In the genomic region with DNA sequence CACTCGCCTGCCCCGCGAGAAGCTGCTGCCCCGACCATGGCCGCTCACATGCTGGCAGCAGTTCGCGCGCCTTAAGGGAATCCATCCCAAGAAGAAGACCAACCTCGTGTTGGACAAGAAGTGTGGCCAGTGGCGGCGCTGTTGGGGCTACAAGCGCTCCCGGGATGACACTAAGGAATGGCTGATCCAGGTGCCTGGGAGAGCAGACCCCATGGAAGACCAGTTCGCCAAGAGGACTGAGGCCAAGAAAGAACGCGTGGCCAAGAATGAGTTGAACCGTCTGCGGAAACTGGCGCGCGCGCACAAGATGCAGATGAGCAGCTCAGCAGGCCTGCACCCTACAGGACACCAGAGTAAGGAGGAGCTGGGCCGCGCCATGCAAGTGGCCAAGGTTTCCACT, we compare ENCODE assay signal across 33 mouse cellular contexts. TPM values are rescaled to one million over a fixed set of nuclear protein-coding genes. Genes with fewer than 3 reads are reported as not detected.
A peak's percentile ranks its signal among the peaks of the same experiment; 100 is the strongest.
DNase-seq lines count a peak whose midpoint lies in the region; ATAC-seq and TF ChIP-seq lines count a peak whose summit lies in the region.
"Had no signal": no experiment of that assay in that cellular context is flagged by ENCODE, and none has a peak within 500 bp of the region (broad histone marks: within the 10 kb centered on the region; RNA-seq: fewer than 3 reads in every experiment).

No protein-coding gene starts in this region.

- H3K36me3 ChIP-seq in lung, postnatal 0 days (ENCODE audit: insufficient read depth, low read length), result no peaks in the 10 kb centered on the region
- no peaks in the 10 kb centered on the region for H3K36me3 ChIP-seq in ES-E14 (ENCODE audit: control insufficient read depth, insufficient read depth, low read length, poor library complexity, severe bottlenecking)
- H3K36me3 ChIP-seq in embryonic facial prominence, embryonic 10.5 days (replicated peaks), result no peaks in the 10 kb centered on the region
- H3K36me3 ChIP-seq in limb, embryonic 10.5 days, result no peaks in the 10 kb centered on the region
- H3K36me3 ChIP-seq: heart, embryonic 10.5 days; heart, embryonic 15.5 days; hindbrain, embryonic 12.5 days; intestine, embryonic 15.5 days; limb, embryonic 15.5 days; neural tube, embryonic 13.5 days had no signal

- TF ChIP-seq CTCF in cerebellum, adult 2 months (IDR thresholded peaks at IDR 0.05; ENCODE audit: borderline replicate concordance, insufficient read depth, low read depth, low read length), result no peak
- no peak for TF ChIP-seq CTCF in lung, postnatal 0 days (IDR thresholded peaks at IDR 0.05)

- intact Hi-C loops in left cerebral cortex, postnatal 4 days (cut with DNase I), result no loop called here

- H3K9me3 ChIP-seq in lung, postnatal 0 days (ENCODE audit: low read length), result no peaks in the 10 kb centered on the region
- H3K9me3 ChIP-seq in ES-E14 (ENCODE audit: control insufficient read depth, insufficient read depth, low read depth, low read length), result no peaks in the 10 kb centered on the region
- peaks cover 7% of the 10 kb centered on the region; the same call in 1 of the 2 replicates for H3K9me3 ChIP-seq in embryonic facial prominence, embryonic 10.5 days
- peaks cover 2% of the 10 kb centered on the region; the same call in 1 of the 2 replicates for H3K9me3 ChIP-seq in limb, embryonic 10.5 days (replicated peaks)
- H3K9me3 ChIP-seq: heart, embryonic 10.5 days; heart, embryonic 15.5 days; intestine, embryonic 15.5 days; limb, embryonic 15.5 days; neural tube, embryonic 13.5 days had no signal

- no peak overlapping the region for H3K4me3 ChIP-seq in cerebellum, adult 2 months (replicated peaks; ENCODE audit: insufficient read depth, low read depth, low read length)
- no peak overlapping the region for H3K4me3 ChIP-seq in lung, postnatal 0 days (ENCODE audit: low read depth, low read length)
- H3K4me3 ChIP-seq in ES-E14 (ENCODE audit: insufficient read depth in 1 of 2, low read depth in 1 of 2, low read length in 2 of 2, poor library complexity in 1 of 2, severe bottlenecking in 1 of 2), result peak overlapping the region; percentile 16 to 48; a peak in 3 of 4 replicates
- H3K4me3 ChIP-seq in embryonic facial prominence, embryonic 10.5 days, result no peak overlapping the region
- no peak overlapping the region for H3K4me3 ChIP-seq in limb, embryonic 10.5 days
- H3K4me3 ChIP-seq: heart, embryonic 10.5 days; heart, embryonic 15.5 days; hindbrain, embryonic 12.5 days; intestine, embryonic 15.5 days; layer of hippocampus, adult 2 months; limb, embryonic 15.5 days; neural tube, embryonic 13.5 days had no signal

- no peak overlapping the region for H3K4me2 ChIP-seq in lung, postnatal 0 days (replicated peaks; ENCODE audit: low read depth, low read length)
- H3K4me2 ChIP-seq: heart, embryonic 15.5 days; hindbrain, embryonic 12.5 days; intestine, embryonic 15.5 days; limb, embryonic 15.5 days; lung, embryonic 14.5 days; midbrain, embryonic 11.5 days; neural tube, embryonic 13.5 days had no signal

- no peak for TF ChIP-seq POLR2A in cerebellum, adult 2 months (IDR thresholded peaks at IDR 0.05; ENCODE audit: borderline replicate concordance, insufficient read depth, low read length)

- ATAC-seq in lung, postnatal 0 days, result no peak
- ATAC-seq: forebrain, embryonic 16.5 days; hindbrain, postnatal 0 days; intestine, embryonic 15.5 days had no signal

- WGBS in cerebellum, adult 2 months, result 70% methylated on average over 24 of the region's 24 CpGs
- 87% methylated on average over 24 of the region's 24 CpGs for WGBS in lung, postnatal 0 days
- WGBS in embryonic facial prominence, embryonic 10.5 days, result 87% methylated on average over 24 of the region's 24 CpGs
- WGBS in limb, embryonic 10.5 days, result 89% methylated on average over 24 of the region's 24 CpGs

- no peaks in the 10 kb centered on the region for H3K27me3 ChIP-seq in cerebellum, adult 2 months (ENCODE audit: control insufficient read depth, insufficient read depth, low read length)
- no peaks in the 10 kb centered on the region for H3K27me3 ChIP-seq in lung, postnatal 0 days (replicated peaks; ENCODE audit: insufficient read depth, low read length)
- no peaks in the 10 kb centered on the region for H3K27me3 ChIP-seq in embryonic facial prominence, embryonic 10.5 days (replicated peaks; ENCODE audit: low read depth, poor library complexity, severe bottlenecking)
- H3K27me3 ChIP-seq in limb, embryonic 10.5 days (ENCODE audit: low read depth, poor library complexity, severe bottlenecking), result no peaks in the 10 kb centered on the region
- H3K27me3 ChIP-seq: heart, embryonic 15.5 days; hindbrain, embryonic 12.5 days; intestine, embryonic 15.5 days; limb, embryonic 15.5 days; neural tube, embryonic 13.5 days had no signal

- H3K27ac ChIP-seq in cerebellum, adult 2 months (ENCODE audit: insufficient read depth, low read length), result no peak overlapping the region
- no peak overlapping the region for H3K27ac ChIP-seq in lung, postnatal 0 days (ENCODE audit: low read length)
- no peak overlapping the region for H3K27ac ChIP-seq in ES-E14 (ENCODE audit: insufficient read depth, low read depth, low read length, poor library complexity, severe bottlenecking)
- no peak overlapping the region for H3K27ac ChIP-seq in embryonic facial prominence, embryonic 10.5 days (replicated peaks)
- H3K27ac ChIP-seq in limb, embryonic 10.5 days, result no peak overlapping the region
- H3K27ac ChIP-seq: heart, embryonic 10.5 days; heart, embryonic 15.5 days; hindbrain, embryonic 12.5 days; hindbrain, postnatal 0 days; intestine, embryonic 15.5 days; layer of hippocampus, adult 2 months; limb, embryonic 15.5 days; liver, embryonic 14.5 days; neural tube, embryonic 13.5 days had no signal

- in situ Hi-C loops in ES-E14 (cut with MboI; ENCODE audit: low sequenced_read_pairs in 2 of 2, unreplicated experiment in 2 of 2), result no loop called here

- H3K4me1 ChIP-seq in cerebellum, adult 2 months (ENCODE audit: control insufficient read depth, insufficient read depth, low read length), result no peaks in the 10 kb centered on the region
- H3K4me1 ChIP-seq in lung, postnatal 0 days (ENCODE audit: insufficient read depth, low read depth, low read length), result no peaks in the 10 kb centered on the region
- peaks cover 0 to 3% of the 10 kb centered on the region in 2 experiments; a peak in 1 of 4 replicates for H3K4me1 ChIP-seq in ES-E14 (ENCODE audit: control insufficient read depth in 2 of 2, insufficient read depth in 2 of 2, low read length in 2 of 2, poor library complexity in 1 of 2)
- no peaks in the 10 kb centered on the region for H3K4me1 ChIP-seq in embryonic facial prominence, embryonic 10.5 days
- no peaks in the 10 kb centered on the region for H3K4me1 ChIP-seq in limb, embryonic 10.5 days
- H3K4me1 ChIP-seq: heart, embryonic 10.5 days; heart, embryonic 15.5 days; hindbrain, embryonic 12.5 days; intestine, embryonic 15.5 days; limb, embryonic 15.5 days; neural tube, embryonic 13.5 days had no signal

- no peak overlapping the region for H3K9ac ChIP-seq in lung, postnatal 0 days (replicated peaks; ENCODE audit: low read depth)
- peak overlapping the region; percentile 12 for H3K9ac ChIP-seq in ES-E14 (ENCODE audit: insufficient read depth, low read depth, low read length, poor library complexity, severe bottlenecking)
- H3K9ac ChIP-seq: heart, embryonic 15.5 days; hindbrain, embryonic 12.5 days; intestine, embryonic 15.5 days; limb, embryonic 15.5 days; liver, embryonic 14.5 days; lung, embryonic 14.5 days; neural tube, embryonic 13.5 days had no signal

- peak; percentile 36 to 54 for DNase-seq in cerebellum, postnatal 10 days
- no peak for DNase-seq in cerebellum, adult 2 months
- peak; percentile 1 for DNase-seq in lung, postnatal 0 days (ENCODE audit: low spot score)
- no peak for DNase-seq in lung, postnatal 4 days
- peak; percentile 78 for DNase-seq in ES-E14 (ENCODE audit: low read depth, low spot score)
- peak; percentile 6 for DNase-seq in embryonic facial prominence, embryonic 10.5 days (ENCODE audit: low spot score)
- no peak for DNase-seq in limb, embryonic 10.5 days (ENCODE audit: low spot score)
- no peak for DNase-seq in left cerebral cortex, postnatal 4 days
- DNase-seq: adrenal gland, postnatal 10 days; cerebellum, adult 11 months; gastrocnemius, postnatal 14 days; heart, adult 11 months; heart, postnatal 36 days; kidney, adult 2 months; lung, embryonic 14.5 days had no signal

- TF ChIP-seq EP300 in lung, postnatal 0 days (IDR thresholded peaks at IDR 0.05), result no peak

RNA-seq across cellular contexts. Expression of a gene that starts 12.3 kb away (rescaled TPM):
- 0.03 TPM in 1 of 2 replicates, not detected in the other for polyA plus RNA-seq in cerebellum, adult 2 months (2012; rRNA removed)
- not detected in 2 replicates for polyA plus RNA-seq in lung, postnatal 0 days (2015; fragmentation: Nextera tagmentation; extraction: Ambion mirVana)
- not detected in 2 replicates for total RNA-seq in ES-E14 (2012; rRNA removed)
- not detected in 2 replicates for polyA plus RNA-seq in embryonic facial prominence, embryonic 10.5 days (2016; fragmentation: Nextera tagmentation; extraction: Ambion mirVana)
- polyA plus RNA-seq in limb, embryonic 10.5 days (2016; fragmentation: Nextera tagmentation; extraction: Ambion mirVana), result not detected in 2 replicates
- not detected for total RNA-seq in left cerebral cortex, postnatal 4 days (2021)
- total RNA-seq: adrenal gland, postnatal 10 days; gastrocnemius, postnatal 14 days; heart, postnatal 36 days; hindbrain, postnatal 0 days; layer of hippocampus, adult 2 months; layer of hippocampus, postnatal 14 days; left cerebral cortex, adult 8-10 months; left cerebral cortex, postnatal 36 days; megakaryocyte, adult 5-6 weeks; midbrain, postnatal 0 days had no signal
- polyA plus RNA-seq: embryonic facial prominence, embryonic 11.5 days; heart, embryonic 10.5 days; hindbrain, embryonic 12.5 days; hindbrain, postnatal 0 days; intestine, embryonic 15.5 days; kidney, adult 2 months; kidney, embryonic 16.5 days; liver, embryonic 14.5 days; midbrain, embryonic 11.5 days; neural tube, embryonic 13.5 days had no signal

RNA-seq across cellular contexts. Expression of a gene that starts 18.4 kb away (rescaled TPM):
- polyA plus RNA-seq in cerebellum, adult 2 months (2012; rRNA removed), result not detected in 2 replicates
- polyA plus RNA-seq in lung, postnatal 0 days (2015; fragmentation: Nextera tagmentation; extraction: Ambion mirVana), result not detected in 2 replicates
- not detected in 2 replicates for total RNA-seq in ES-E14 (2012; rRNA removed)
- not detected in 2 replicates for polyA plus RNA-seq in embryonic facial prominence, embryonic 10.5 days (2016; fragmentation: Nextera tagmentation; extraction: Ambion mirVana)
- polyA plus RNA-seq in limb, embryonic 10.5 days (2016; fragmentation: Nextera tagmentation; extraction: Ambion mirVana), result not detected in 2 replicates
- total RNA-seq in left cerebral cortex, postnatal 4 days (2021), result not detected
- total RNA-seq: adrenal gland, postnatal 10 days; gastrocnemius, postnatal 14 days; heart, postnatal 36 days; hindbrain, postnatal 0 days; layer of hippocampus, adult 2 months; layer of hippocampus, postnatal 14 days; left cerebral cortex, adult 8-10 months; left cerebral cortex, postnatal 36 days; megakaryocyte, adult 5-6 weeks; midbrain, postnatal 0 days had no signal
- polyA plus RNA-seq: embryonic facial prominence, embryonic 11.5 days; forebrain, embryonic 16.5 days; heart, embryonic 10.5 days; heart, embryonic 15.5 days; hindbrain, embryonic 12.5 days; hindbrain, postnatal 0 days; intestine, embryonic 15.5 days; kidney, adult 2 months; kidney, embryonic 16.5 days; liver, embryonic 14.5 days; lung, embryonic 14.5 days; midbrain, embryonic 11.5 days; midbrain, postnatal 0 days; neural tube, embryonic 13.5 days had no signal

RNA-seq across cellular contexts. Expression of a gene that starts 31.4 kb away (rescaled TPM):
- polyA plus RNA-seq in cerebellum, adult 2 months (2012; rRNA removed), result 0.06 and 0.07 TPM in 2 replicates
- not detected in 2 replicates for polyA plus RNA-seq in lung, postnatal 0 days (2015; fragmentation: Nextera tagmentation; extraction: Ambion mirVana)
- not detected in 2 replicates for total RNA-seq in ES-E14 (2012; rRNA removed)
- polyA plus RNA-seq in embryonic facial prominence, embryonic 10.5 days (2016; fragmentation: Nextera tagmentation; extraction: Ambion mirVana), result 0.11 and 0.19 TPM in 2 replicates
- polyA plus RNA-seq in limb, embryonic 10.5 days (2016; fragmentation: Nextera tagmentation; extraction: Ambion mirVana), result not detected in 2 replicates
- total RNA-seq in left cerebral cortex, postnatal 4 days (2021), result not detected
- total RNA-seq: gastrocnemius, postnatal 14 days; heart, postnatal 36 days; layer of hippocampus, adult 2 months; layer of hippocampus, postnatal 14 days; left cerebral cortex, adult 8-10 months; left cerebral cortex, postnatal 36 days had no signal
- polyA plus RNA-seq: embryonic facial prominence, embryonic 11.5 days; hindbrain, embryonic 12.5 days; intestine, embryonic 15.5 days; kidney, adult 2 months; kidney, embryonic 16.5 days; liver, embryonic 14.5 days; lung, embryonic 14.5 days; neural tube, embryonic 13.5 days had no signal

RNA-seq across cellular contexts. Expression of a gene that starts 34.4 kb away (rescaled TPM):
- not detected in 2 replicates for polyA plus RNA-seq in cerebellum, adult 2 months (2012; rRNA removed)
- polyA plus RNA-seq in lung, postnatal 0 days (2015; fragmentation: Nextera tagmentation; extraction: Ambion mirVana), result not detected in 2 replicates
- total RNA-seq in ES-E14 (2012; rRNA removed), result 0.09 TPM in 1 of 2 replicates, not detected in the other
- polyA plus RNA-seq in embryonic facial prominence, embryonic 10.5 days (2016; fragmentation: Nextera tagmentation; extraction: Ambion mirVana), result 0.09 and 0.16 TPM in 2 replicates
- polyA plus RNA-seq in limb, embryonic 10.5 days (2016; fragmentation: Nextera tagmentation; extraction: Ambion mirVana), result not detected in 2 replicates
- total RNA-seq in left cerebral cortex, postnatal 4 days (2021), result not detected
- total RNA-seq: adrenal gland, postnatal 10 days; gastrocnemius, postnatal 14 days; heart, postnatal 36 days; hindbrain, postnatal 0 days; layer of hippocampus, adult 2 months; layer of hippocampus, postnatal 14 days; left cerebral cortex, adult 8-10 months; left cerebral cortex, postnatal 36 days; megakaryocyte, adult 5-6 weeks; midbrain, postnatal 0 days had no signal
- polyA plus RNA-seq: embryonic facial prominence, embryonic 11.5 days; forebrain, embryonic 16.5 days; heart, embryonic 10.5 days; heart, embryonic 15.5 days; hindbrain, embryonic 12.5 days; intestine, embryonic 15.5 days; kidney, adult 2 months; kidney, embryonic 16.5 days; limb, embryonic 15.5 days; liver, embryonic 14.5 days; lung, embryonic 14.5 days; neural tube, embryonic 13.5 days had no signal

RNA-seq across cellular contexts. Expression of a gene that starts 48.0 kb away (rescaled TPM):
- not detected in 2 replicates for polyA plus RNA-seq in cerebellum, adult 2 months (2012; rRNA removed)
- not detected in 2 replicates for polyA plus RNA-seq in lung, postnatal 0 days (2015; fragmentation: Nextera tagmentation; extraction: Ambion mirVana)
- not detected in 2 replicates for total RNA-seq in ES-E14 (2012; rRNA removed)
- 0.09 TPM in 1 of 2 replicates, not detected in the other for polyA plus RNA-seq in embryonic facial prominence, embryonic 10.5 days (2016; fragmentation: Nextera tagmentation; extraction: Ambion mirVana)
- polyA plus RNA-seq in limb, embryonic 10.5 days (2016; fragmentation: Nextera tagmentation; extraction: Ambion mirVana), result not detected in 2 replicates
- not detected for total RNA-seq in left cerebral cortex, postnatal 4 days (2021)
- total RNA-seq: adrenal gland, postnatal 10 days; gastrocnemius, postnatal 14 days; heart, postnatal 36 days; hindbrain, postnatal 0 days; layer of hippocampus, adult 2 months; layer of hippocampus, postnatal 14 days; left cerebral cortex, adult 8-10 months; left cerebral cortex, postnatal 36 days; megakaryocyte, adult 5-6 weeks; midbrain, postnatal 0 days had no signal
- polyA plus RNA-seq: embryonic facial prominence, embryonic 11.5 days; forebrain, embryonic 16.5 days; heart, embryonic 10.5 days; heart, embryonic 15.5 days; hindbrain, embryonic 12.5 days; hindbrain, postnatal 0 days; intestine, embryonic 15.5 days; kidney, adult 2 months; kidney, embryonic 16.5 days; liver, embryonic 14.5 days; midbrain, embryonic 11.5 days; midbrain, postnatal 0 days; neural tube, embryonic 13.5 days had no signal

Comparison
In these comparisons a context has a peak if more than half of its experiments do, and no peak if none do; other contexts are left out.
1. DNase-seq: peak in cerebellum, postnatal 10 days (2 of 2), lung, postnatal 0 days (single experiment), ES-E14 (single experiment) and embryonic facial prominence, embryonic 10.5 days (single experiment); none in cerebellum, adult 2 months (0 of 2), lung, postnatal 4 days (0 of 2), limb, embryonic 10.5 days (single experiment) and left cerebral cortex, postnatal 4 days (single experiment).
2. H3K4me3 ChIP-seq: peak in ES-E14 (2 of 2); none in cerebellum, adult 2 months (single experiment), lung, postnatal 0 days (single experiment), embryonic facial prominence, embryonic 10.5 days (single experiment) and limb, embryonic 10.5 days (single experiment).